Mouse (Mus musculus) layer of hippocampus, adult 18-20 months (tissue): Measurements from ENCODE around the gene Cyren. TPM values are rescaled to one million over a fixed set of nuclear protein-coding genes. Genes with fewer than 3 reads are reported as not detected.
A peak's percentile ranks its signal among the peaks of the same experiment; 100 is the strongest.

Source experiments
- DNase-seq, 2 experiments: peaks; one replicate each; pipeline ENCODE4 v3.0.0; 2022; ENCODE audit warnings: low spot score in 2 of 2
- total RNA-seq, 2 experiments: library from RNA; stranded (reverse); gene quantifications; 2 replicates each; pipeline ENCODE4 v1.2.3; 2021

The Cyren gene
- total RNA-seq, 2 experiments from 2014 or later, result 4.5 to 4.8 TPM

DNA sequence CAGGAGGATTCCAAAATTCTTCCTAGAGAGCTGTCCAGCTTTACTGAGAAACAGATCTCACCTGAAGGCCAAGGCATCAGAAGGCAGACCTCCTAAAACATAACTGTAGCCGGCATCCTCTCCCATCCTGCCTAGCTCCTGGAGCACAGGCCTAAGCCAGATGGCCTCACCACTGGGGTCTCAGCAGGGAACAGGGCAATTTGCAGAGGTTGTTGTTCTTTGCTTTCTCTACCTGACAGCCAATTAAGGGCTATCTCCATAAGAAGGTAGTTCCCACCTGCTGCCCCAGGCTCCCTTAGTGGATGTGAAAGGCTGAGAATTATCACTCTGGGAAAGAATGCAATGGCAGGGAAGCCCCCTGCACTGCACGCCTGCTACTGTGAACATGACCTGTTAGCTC lies 23.1 kb upstream of the Cyren start:
- DNase-seq, result no peak

DNA sequence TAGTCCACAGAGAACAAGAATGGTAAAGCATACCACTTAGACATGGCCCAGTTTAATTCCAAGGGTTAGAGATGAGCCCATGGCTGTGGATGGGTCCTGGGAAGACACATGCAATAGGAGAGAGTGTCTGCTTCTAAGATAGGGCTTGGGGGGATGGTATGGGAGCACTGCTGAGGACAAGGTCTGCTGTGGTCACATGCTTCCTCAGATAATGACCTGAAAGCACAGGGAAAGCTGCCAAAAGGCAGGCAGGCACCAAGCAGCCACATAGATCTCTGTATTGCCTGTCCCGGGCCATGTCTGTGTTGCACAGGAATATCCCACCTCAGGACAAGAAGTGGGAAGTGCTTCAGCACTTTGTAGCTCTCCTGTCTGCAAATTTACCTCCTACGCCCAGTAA lies 21.3 kb upstream of the Cyren start:
- DNase-seq, result no peak

GRCm38 (mm10) chr6:34896168-34896780 lies 18.4 kb upstream of the Cyren start:
- no peak for DNase-seq

DNA sequence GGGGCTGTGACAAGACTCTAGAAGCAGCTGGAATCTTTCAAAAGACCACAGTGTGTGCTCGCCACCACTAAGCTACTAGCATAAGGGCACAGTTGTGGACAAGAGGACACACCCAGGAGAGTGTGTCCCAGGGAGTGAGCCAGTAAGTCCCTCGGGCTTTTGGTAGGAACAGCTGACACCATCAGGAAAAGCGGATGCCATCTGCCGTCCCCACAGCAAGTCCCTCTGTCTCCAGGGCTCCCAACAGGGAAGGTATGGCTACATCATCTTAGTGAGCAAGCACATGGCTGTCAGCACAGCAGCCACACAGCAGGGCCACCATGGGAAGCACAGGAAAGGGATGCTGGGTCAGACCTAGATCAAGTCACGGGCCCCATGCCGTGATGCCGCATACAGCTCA lies 17.7 kb upstream of the Cyren start:
- no peak for DNase-seq

DNA sequence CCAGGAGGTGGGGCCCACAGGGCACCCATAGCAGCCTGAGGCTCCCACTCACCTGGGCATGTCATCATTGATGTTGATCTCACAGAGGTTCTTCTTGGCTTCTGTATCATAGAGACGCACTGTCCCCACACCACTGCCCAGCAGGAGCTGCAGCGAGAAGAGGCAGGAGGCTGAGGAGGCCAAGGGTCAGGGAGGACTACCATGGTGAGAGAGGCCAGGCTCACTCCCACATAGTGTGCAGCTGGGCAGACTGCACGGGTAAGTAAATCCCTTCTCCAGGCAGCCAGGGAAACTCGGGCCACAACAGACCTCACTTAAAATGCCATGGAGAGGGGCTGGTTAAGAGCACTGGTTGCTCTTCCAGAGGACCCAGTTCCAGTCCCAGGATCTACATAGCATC lies 11.3 kb upstream of the Cyren start:
- no peak for DNase-seq

GRCm38 (mm10) chr6:34887131-34887850 lies 9.4 kb upstream of the Cyren start:
- DNase-seq, result no peak

GRCm38 (mm10) chr6:34884724-34885123 lies 6.9 kb upstream of the Cyren start:
- DNase-seq, result no peak

DNA sequence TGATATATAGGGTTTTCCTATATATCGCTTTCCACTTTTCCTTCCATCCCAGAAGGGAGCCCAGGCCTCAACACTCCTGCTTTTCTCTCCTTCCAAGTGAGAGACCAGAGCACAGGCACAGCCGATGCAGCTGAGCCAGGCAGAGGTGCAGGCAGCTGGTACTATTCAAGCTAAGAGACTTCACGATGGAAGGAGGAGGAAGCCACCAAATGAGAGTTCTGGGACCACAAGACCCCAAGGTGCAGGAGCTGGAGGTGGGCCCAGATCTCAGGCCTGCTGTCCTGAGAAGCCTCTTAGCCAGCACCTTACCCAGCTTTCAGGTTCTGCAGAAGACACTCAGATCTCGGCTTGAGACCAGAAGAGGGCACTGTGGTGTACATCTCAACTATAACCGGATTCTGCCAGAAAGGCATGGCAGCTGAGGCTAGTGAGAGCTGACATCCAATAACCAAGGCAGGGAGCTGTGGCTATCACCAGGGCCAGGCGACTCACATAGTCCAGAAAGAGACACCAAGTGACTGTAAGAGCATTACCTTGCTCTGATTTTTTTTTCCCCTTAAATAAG lies 2.1 kb upstream of the Cyren start:
- peak in 1 of 2 experiments; percentile 77 for DNase-seq

GRCm38 (mm10) chr6:34879101-34879740 lies 1.4 kb upstream of the Cyren start:
- no peak for DNase-seq

GRCm38 (mm10) chr6:34876835-34877156 lies 1.1 kb downstream of the Cyren start:
- no peak for DNase-seq

- DNase-seq, result no peak
Observed at GRCm38 (mm10) chr6:34875966-34876834, 1.7 kb downstream of the Cyren start.

DNA sequence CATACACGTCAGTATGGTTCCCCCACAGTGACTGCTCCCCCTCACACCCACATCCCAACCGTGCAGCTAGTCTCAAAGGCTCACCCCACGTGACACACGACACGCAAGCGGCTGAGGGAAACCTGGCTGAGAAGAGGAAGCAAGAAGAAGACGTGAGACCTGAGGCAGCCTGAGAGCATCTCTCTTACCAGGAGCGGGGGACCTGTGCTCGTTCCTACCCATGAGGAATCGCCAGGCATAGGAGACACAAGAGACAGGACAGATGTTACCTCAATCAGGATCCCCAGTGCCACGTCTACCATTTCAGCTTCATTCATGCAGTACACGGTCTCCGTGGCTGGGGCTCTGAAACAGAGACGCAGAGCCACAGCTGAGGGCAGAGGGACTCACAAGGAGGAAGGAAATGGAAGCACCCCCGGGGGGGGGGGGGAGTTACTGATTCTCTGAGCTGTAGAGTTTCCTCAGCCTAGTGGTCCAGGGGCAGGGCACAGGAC lies 2.5 kb downstream of the Cyren start:
- DNase-seq, result peak; percentile 37 to 47

- no peak for DNase-seq
Observed at GRCm38 (mm10) chr6:34874101-34874921, 3.5 kb downstream of the Cyren start.

DNA sequence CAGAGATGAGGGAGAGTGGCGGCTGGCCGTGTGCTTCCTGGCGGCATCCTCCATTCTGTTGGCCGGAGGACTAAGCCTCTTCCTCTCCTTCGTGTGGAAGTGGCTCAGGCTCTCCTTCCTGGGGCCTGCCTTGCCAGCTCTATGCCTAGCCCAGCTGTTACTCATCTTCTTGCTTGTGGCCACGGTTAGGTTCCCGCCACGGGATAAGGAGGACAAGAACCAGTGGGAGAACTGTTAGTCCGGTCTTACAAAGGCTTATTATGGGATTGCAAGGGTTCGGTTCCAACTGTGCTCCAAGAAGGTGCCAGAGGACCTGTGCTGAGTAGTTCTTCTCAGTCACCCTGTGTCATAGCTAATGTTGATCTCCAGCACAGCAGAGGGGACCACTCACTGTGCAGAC lies 5.0 kb downstream of the Cyren start:
- DNase-seq, result no peak

DNA sequence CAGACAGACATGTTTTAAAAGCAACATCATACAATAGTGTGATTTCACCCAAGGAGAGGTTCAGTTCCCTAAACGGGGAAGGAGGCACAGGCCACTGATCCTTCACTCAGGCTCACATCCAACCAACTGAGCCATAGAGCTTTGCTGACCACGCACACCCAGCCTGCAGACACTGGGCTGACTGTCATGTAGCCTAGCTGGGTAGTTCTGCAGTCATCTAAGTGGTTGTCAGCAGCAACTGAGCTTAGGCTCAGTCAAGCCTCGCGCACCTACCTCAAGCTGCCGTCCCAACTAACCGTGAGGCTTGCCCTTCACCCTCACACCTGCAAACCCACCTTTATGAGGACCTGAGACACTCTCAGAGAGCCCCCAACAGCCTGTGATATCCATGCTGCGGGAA lies 5.9 kb downstream of the Cyren start:
- no peak for DNase-seq

DNA sequence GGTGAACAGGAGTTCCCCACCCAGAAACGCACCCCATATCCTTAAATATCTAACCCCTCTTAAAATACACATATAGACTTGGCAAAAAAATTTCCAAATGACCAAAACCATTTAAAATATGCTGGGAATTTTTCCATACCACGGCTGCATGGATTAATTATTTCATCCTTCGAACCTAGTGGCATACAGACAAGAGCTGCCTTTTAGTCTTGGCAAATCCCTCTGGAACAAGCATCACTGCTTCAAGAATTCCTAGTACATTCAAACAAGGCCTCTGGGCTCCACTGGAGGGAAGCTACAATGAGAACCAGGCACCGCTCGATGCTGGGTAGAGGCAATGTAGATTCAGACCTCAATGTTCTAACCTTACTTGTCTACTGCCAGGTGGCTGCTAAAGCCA lies 7.1 kb downstream of the Cyren start:
- no peak for DNase-seq

DNA sequence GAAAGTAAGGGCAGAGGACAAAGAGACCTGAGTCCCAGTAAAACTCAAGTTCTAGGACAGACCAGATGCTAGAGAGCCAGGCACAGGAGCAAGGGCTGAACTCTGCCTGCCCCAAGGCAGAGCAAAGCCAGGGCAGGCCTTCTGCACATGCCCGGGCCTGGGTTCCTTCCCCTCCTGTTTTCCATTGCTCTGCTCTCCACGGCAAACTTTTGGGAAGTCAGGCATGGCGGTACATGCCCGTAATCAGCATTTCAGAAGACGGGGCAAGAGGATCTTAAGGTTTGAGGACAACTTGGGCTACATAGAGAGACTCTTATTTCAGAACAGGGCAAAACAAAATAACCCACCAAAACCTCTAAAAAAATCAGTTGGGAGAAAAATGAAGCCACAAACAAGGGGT lies 7.7 kb downstream of the Cyren start:
- DNase-seq, result no peak

GRCm38 (mm10) chr6:34869225-34869915 lies 8.5 kb downstream of the Cyren start:
- DNase-seq, result no peak

GRCm38 (mm10) chr6:34868507-34869217 lies 9.2 kb downstream of the Cyren start:
- no peak for DNase-seq
